In the genomic region with DNA sequence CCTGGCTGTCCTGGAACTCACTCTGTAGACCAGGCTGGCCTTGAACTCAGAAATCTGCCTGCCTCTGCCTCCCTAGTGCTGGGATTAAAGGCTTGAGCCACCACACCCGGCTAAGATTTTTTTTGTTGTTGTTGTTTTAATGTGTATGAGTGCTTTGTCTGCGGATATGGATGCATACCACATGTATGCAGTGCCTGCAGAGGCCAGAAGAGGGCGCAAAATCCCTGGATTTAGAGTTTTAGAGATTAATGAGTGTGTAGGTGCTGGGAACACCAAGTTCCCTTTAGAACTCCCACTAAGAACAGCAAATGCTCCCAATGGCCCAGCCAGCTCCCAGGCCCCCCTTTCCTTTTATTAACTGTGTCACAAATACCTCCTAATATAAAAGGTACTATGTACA, we compare ENCODE assay signal across 12 mouse cellular contexts. TPM values are rescaled to one million over a fixed set of nuclear protein-coding genes. Genes with fewer than 3 reads are reported as not detected.
DNase-seq lines count a peak whose midpoint lies in the region; ATAC-seq and TF ChIP-seq lines count a peak whose summit lies in the region.
"Had no signal": no experiment of that assay in that cellular context is flagged by ENCODE, and none has a peak within 500 bp of the region (broad histone marks: within the 10 kb centered on the region; RNA-seq: fewer than 3 reads in every experiment).

No protein-coding gene starts in this region.

- intact Hi-C loops in left cerebral cortex, adult 2 months (cut with DNase I), result no loop called here
- intact Hi-C loops in left cerebral cortex, postnatal 36 days (cut with DNase I), result no loop called here
- intact Hi-C loops in left cerebral cortex, postnatal 4 days (cut with DNase I), result no loop called here

- DNase-seq in CD4-positive, CD25-positive, alpha-beta regulatory T cell, adult 2 months (ENCODE audit: low read depth, low spot score), result peak; percentile 49
- no peak for DNase-seq in left cerebral cortex, adult 2 months (ENCODE audit: extremely low spot score in 1 of 2, low spot score in 2 of 2)
- no peak for DNase-seq in left cerebral cortex, postnatal 36 days (ENCODE audit: low spot score in 2 of 2)
- DNase-seq in ES-E14 (ENCODE audit: low read depth, low spot score), result peak; percentile 74
- no peak for DNase-seq in liver, postnatal 0 days
- DNase-seq in left cerebral cortex, postnatal 4 days, result no peak
- no peak for DNase-seq in kidney, adult 8-10 months
- DNase-seq: adrenal gland, postnatal 36 days; gastrocnemius, postnatal 10 days; midbrain, embryonic 14.5 days had no signal

- no peak overlapping the region for H3K9ac ChIP-seq in ES-E14 (ENCODE audit: insufficient read depth, low read depth, low read length, poor library complexity, severe bottlenecking)
- H3K9ac ChIP-seq in liver, postnatal 0 days (replicated peaks), result no peak overlapping the region
- H3K9ac ChIP-seq: embryonic facial prominence, embryonic 13.5 days had no signal

- 55% methylated on average over 3 of the region's 3 CpGs for WGBS in liver, postnatal 0 days (ENCODE audit: insufficient replicate concordance)

- no peak for TF ChIP-seq EP300 in liver, postnatal 0 days (IDR thresholded peaks at IDR 0.05; ENCODE audit: low read depth)

- no peak overlapping the region for H3K4me2 ChIP-seq in liver, postnatal 0 days (ENCODE audit: low read depth, low read length)
- H3K4me2 ChIP-seq: embryonic facial prominence, embryonic 13.5 days had no signal

- in situ Hi-C loops in ES-E14 (cut with MboI; ENCODE audit: low sequenced_read_pairs in 2 of 2, unreplicated experiment in 2 of 2), result loop anchor here in 1 of 2 experiments (10.0 kb wide), 1 partner anchor 69 kb away; no protein-coding TSS in a partner anchor

- H3K36me3 ChIP-seq in ES-E14 (ENCODE audit: control insufficient read depth, insufficient read depth, low read length, poor library complexity, severe bottlenecking), result no peaks in the 10 kb centered on the region
- H3K36me3 ChIP-seq in liver, postnatal 0 days (replicated peaks; ENCODE audit: insufficient read depth, low read length), result no peaks in the 10 kb centered on the region
- H3K36me3 ChIP-seq: embryonic facial prominence, embryonic 13.5 days had no signal

- H3K4me3 ChIP-seq in left cerebral cortex, adult 2 months, result no peak overlapping the region
- H3K4me3 ChIP-seq in ES-E14 (ENCODE audit: insufficient read depth in 1 of 2, low read depth in 1 of 2, low read length in 2 of 2, poor library complexity in 1 of 2, severe bottlenecking in 1 of 2), result no peak overlapping the region
- no peak overlapping the region for H3K4me3 ChIP-seq in liver, postnatal 0 days (ENCODE audit: low read depth, low read length)
- H3K4me3 ChIP-seq: embryonic facial prominence, embryonic 13.5 days had no signal

- TF ChIP-seq CTCF in left cerebral cortex, adult 2 months (IDR thresholded peaks at IDR 0.05), result peak; percentile 50
- TF ChIP-seq CTCF in liver, postnatal 0 days (IDR thresholded peaks at IDR 0.05; ENCODE audit: low read depth), result peak; percentile 65

- ATAC-seq in CD4-positive, CD25-positive, alpha-beta regulatory T cell, adult 4 months, result no peak
- no peak for ATAC-seq in liver, postnatal 0 days

- H3K27me3 ChIP-seq in liver, postnatal 0 days (ENCODE audit: insufficient read depth, low read length), result peaks cover 13% of the 10 kb centered on the region; the same call in 1 of the 2 replicates

- no peaks in the 10 kb centered on the region for H3K9me3 ChIP-seq in ES-E14 (ENCODE audit: control insufficient read depth, insufficient read depth, low read depth, low read length)
- H3K9me3 ChIP-seq in liver, postnatal 0 days (ENCODE audit: low read length), result no peaks in the 10 kb centered on the region
- H3K9me3 ChIP-seq: embryonic facial prominence, embryonic 13.5 days had no signal

- no peak overlapping the region for H3K27ac ChIP-seq in left cerebral cortex, adult 2 months
- no peak overlapping the region for H3K27ac ChIP-seq in ES-E14 (ENCODE audit: insufficient read depth, low read depth, low read length, poor library complexity, severe bottlenecking)
- H3K27ac ChIP-seq in liver, postnatal 0 days (ENCODE audit: low read depth), result no peak overlapping the region
- H3K27ac ChIP-seq: embryonic facial prominence, embryonic 13.5 days had no signal

- H3K4me1 ChIP-seq in ES-E14 (ENCODE audit: control insufficient read depth in 2 of 2, insufficient read depth in 2 of 2, low read length in 2 of 2, poor library complexity in 1 of 2), result peaks cover 0 to 12% of the 10 kb centered on the region in 2 experiments; a peak in 2 of 4 replicates
- no peaks in the 10 kb centered on the region for H3K4me1 ChIP-seq in liver, postnatal 0 days (ENCODE audit: insufficient read depth)

TF ChIP-seq in ES-E14, 5 proteins besides CTCF, POLR2A, EP300 and RAD21:
- TF ChIP-seq ZC3H11A (IDR thresholded peaks at IDR 0.05; ENCODE audit: borderline replicate concordance, low read depth, low read length) (peak; percentile 75), MAFK (IDR thresholded peaks at IDR 0.05; ENCODE audit: insufficient read depth, low read depth, low read length) (no peak), CHD2 (IDR thresholded peaks at IDR 0.05; ENCODE audit: low read depth, low read length) (no peak), HCFC1 (IDR thresholded peaks at IDR 0.05; ENCODE audit: borderline replicate concordance, insufficient read depth, low read length) (no peak), ZNF384 (IDR thresholded peaks at IDR 0.05; ENCODE audit: low read depth, low read length) (no peak)

RNA-seq across cellular contexts. Expression of gene Lemd1, which starts 25.4 kb away (rescaled TPM):
- not detected for polyA plus RNA-seq in CD4-positive, CD25-positive, alpha-beta regulatory T cell, adult 4 months (2017; shearing (Covaris generic))
- total RNA-seq in left cerebral cortex, adult 2 months (2021), result 1 to 10 TPM; 3.9 to 6.8 TPM
- 1 to 10 TPM; 6.3 to 6.4 TPM for total RNA-seq in left cerebral cortex, postnatal 36 days (2021)
- 3.9 and 4.3 TPM in 2 replicates for total RNA-seq in ES-E14 (2012; rRNA removed)
- not detected in 2 replicates for polyA plus RNA-seq in liver, postnatal 0 days (2015; fragmentation: Nextera tagmentation; extraction: Ambion mirVana)
- total RNA-seq in left cerebral cortex, postnatal 4 days (2021), result 10 to 100 TPM in 1 of 2 experiments, 1 to 10 TPM in 1; 8.8 to 10.1 TPM
- total RNA-seq: gastrocnemius, postnatal 10 days had no signal

RNA-seq across cellular contexts. Expression of gene AC124108.1, which starts 25.4 kb away (rescaled TPM):
- polyA plus RNA-seq in CD4-positive, CD25-positive, alpha-beta regulatory T cell, adult 4 months (2017; shearing (Covaris generic)), result not detected
- 1 to 10 TPM; 4.3 to 6.1 TPM for total RNA-seq in left cerebral cortex, adult 2 months (2021)
- total RNA-seq in left cerebral cortex, postnatal 36 days (2021), result 1 to 10 TPM; 5.4 to 6.2 TPM
- 5.0 and 6.5 TPM in 2 replicates for total RNA-seq in ES-E14 (2012; rRNA removed)
- not detected in 2 replicates for polyA plus RNA-seq in liver, postnatal 0 days (2015; fragmentation: Nextera tagmentation; extraction: Ambion mirVana)
- 1 to 10 TPM; 3.6 to 4.2 TPM for total RNA-seq in left cerebral cortex, postnatal 4 days (2021)

RNA-seq across cellular contexts. Expression of gene Cdk18, which starts 26.4 kb away (rescaled TPM):
- polyA plus RNA-seq in CD4-positive, CD25-positive, alpha-beta regulatory T cell, adult 4 months (2017; shearing (Covaris generic)), result not detected
- total RNA-seq in left cerebral cortex, adult 2 months (2021), result 10 to 100 TPM; 27.9 to 33.2 TPM
- total RNA-seq in left cerebral cortex, postnatal 36 days (2021), result 10 to 100 TPM; 29.6 to 31.5 TPM
- 9.6 and 10.8 TPM in 2 replicates for total RNA-seq in ES-E14 (2012; rRNA removed)
- polyA plus RNA-seq in liver, postnatal 0 days (2015; fragmentation: Nextera tagmentation; extraction: Ambion mirVana), result 3.5 and 4.5 TPM in 2 replicates
- total RNA-seq in left cerebral cortex, postnatal 4 days (2021), result 10 to 100 TPM in 1 of 2 experiments, 1 to 10 TPM in 1; 9.3 to 11.5 TPM

Comparison
In these comparisons a context has a peak if more than half of its experiments do, and no peak if none do; other contexts are left out.
1. DNase-seq: peak in CD4-positive, CD25-positive, alpha-beta regulatory T cell, adult 2 months (single experiment) and ES-E14 (single experiment); none in left cerebral cortex, adult 2 months (0 of 2), left cerebral cortex, postnatal 36 days (0 of 2), liver, postnatal 0 days (single experiment), left cerebral cortex, postnatal 4 days (single experiment) and kidney, adult 8-10 months (0 of 2).